Mouse (Mus musculus) kidney, embryonic 15.5 days (tissue): ENCODE data around the gene Klhl29. TPM values are rescaled to one million over a fixed set of nuclear protein-coding genes. Genes with fewer than 3 reads are reported as not detected.

Experiments
- ATAC-seq: fragments of 200-750 bp; cut with Nextera tagmentation; replicated peaks from 2 replicates; pipeline ENCODE4 v1.8.0; 2017; ENCODE audit warnings: moderate TSS enrichment; ENCODE audit not compliant: low FRiP score
- H3K27ac ChIP-seq: fragments of 300-500 bp; sonication (generic); 2 replicates; pipeline ENCODE4 v1.5.1; 2015; ENCODE audit warnings: mild to moderate bottlenecking, inconsistent platforms
- H3K27me3 ChIP-seq: fragments of 300-500 bp; sonication (generic); 2 replicates; pipeline ENCODE4 v1.6.1; 2015; ENCODE audit warnings: inconsistent platforms
- H3K36me3 ChIP-seq: fragments of 300-500 bp; sonication (generic); 2 replicates; pipeline ENCODE4 v1.6.1; 2015; ENCODE audit warnings: inconsistent platforms
- H3K4me1 ChIP-seq: fragments of 300-500 bp; sonication (generic); 2 replicates; pipeline ENCODE4 v1.6.1; 2015; ENCODE audit warnings: inconsistent platforms
- H3K4me2 ChIP-seq: fragments of 300-500 bp; sonication (generic); 2 replicates; pipeline ENCODE4 v1.6.1; 2015; ENCODE audit warnings: moderate library complexity, mild to moderate bottlenecking, inconsistent platforms
- H3K4me3 ChIP-seq: fragments of 300-500 bp; sonication (generic); replicated peaks from 2 replicates; pipeline ENCODE4 v1.5.1; 2015; ENCODE audit warnings: mild to moderate bottlenecking, inconsistent platforms
- H3K9ac ChIP-seq: fragments of 300-500 bp; sonication (generic); 2 replicates; pipeline ENCODE4 v1.6.1; 2015; ENCODE audit warnings: mild to moderate bottlenecking, inconsistent platforms
- H3K9me3 ChIP-seq: fragments of 300-500 bp; sonication (generic); replicated peaks from 2 replicates; pipeline ENCODE4 v1.6.1; 2016; ENCODE audit warnings: inconsistent platforms
- WGBS: fragments of 180-500 bp; shearing (Covaris S2); methylation state at CpG from one replicate; pipeline ENCODE4 v1.1.7; 2015; ENCODE audit warnings: mixed read lengths; 5-methylcytosine and 5-hydroxymethylcytosine counted together
- polyA plus RNA-seq: library from polyadenylated mRNA; unstranded; fragments of >200 nt; fragmentation: Nextera tagmentation; extraction: Ambion mirVana; gene quantifications from 2 replicates; pipeline ENCODE4 v1.2.1, GENCODE M21; 2015

The Klhl29 gene
- 0.64 and 0.80 TPM in 2 replicates for polyA plus RNA-seq

GRCm38 (mm10) chr12:5375616-5376461 is at the start of gene Klhl29:
TSS of gene Klhl29 (minus strand) at chr12:5375682.
- 2% methylated on average over 60 of the region's 66 CpGs for whole genome bisulfite sequencing
- 0 out of 2 replicates have a peak within 1 kb of the TSS, but pooled peaks have one; percentile 34 for H3K27ac ChIP-seq

GRCm38 (mm10) chr12:5425276-5425675 is 49.8 kb upstream of the Klhl29 start:
- Histone ChIP-seq H3K4me2 (no peak overlapping the region), H3K27me3 (no peaks in the 10 kb centered on the region), H3K27ac (no peak overlapping the region), H3K4me1 (no peaks in the 10 kb centered on the region), H3K4me3 (no peak overlapping the region), H3K9ac (no peak overlapping the region), H3K9me3 (no peaks in the 10 kb centered on the region), H3K36me3 (no peaks in the 10 kb centered on the region)
- WGBS = 68% methylated on average over 4 of the region's 4 CpGs
- no peak for ATAC-seq

More at GRCm38 (mm10) chr12:5375616-5376461, at the start of gene Klhl29:
- Histone ChIP-seq H3K27me3 (peaks cover 46% of the 10 kb centered on the region), H3K4me1 (peaks cover 21% of the 10 kb centered on the region), H3K9me3 (no peaks in the 10 kb centered on the region), H3K4me3 (peak within 1 kb of the TSS; percentile 65), H3K9ac (peak within 1 kb of the TSS; percentile 57), H3K36me3 (no peaks in the 10 kb centered on the region), H3K4me2 (peak within 1 kb of the TSS; percentile 94)
- peak; percentile 95 for ATAC-seq

- H3K4me2 ChIP-seq = no peak overlapping the region
- ATAC-seq = no peak
- no peak overlapping the region for H3K9ac ChIP-seq
- H3K4me1 ChIP-seq = peaks cover 5% of the 10 kb centered on the region
- no peak overlapping the region for H3K4me3 ChIP-seq
- WGBS = 42% methylated on average over 3 of the region's 3 CpGs
- no peaks in the 10 kb centered on the region for H3K36me3 ChIP-seq
- no peak overlapping the region for H3K27ac ChIP-seq
- H3K9me3 ChIP-seq = no peaks in the 10 kb centered on the region
- no peaks in the 10 kb centered on the region for H3K27me3 ChIP-seq
Observed at GRCm38 (mm10) chr12:5415806-5416205, 40.3 kb upstream of the Klhl29 start.

GRCm38 (mm10) chr12:5413976-5414375 is 38.5 kb upstream of the Klhl29 start:
- ATAC-seq = no peak
- H3K9me3 ChIP-seq = no peaks in the 10 kb centered on the region
- H3K36me3 ChIP-seq = no peaks in the 10 kb centered on the region
- no peak overlapping the region for H3K27ac ChIP-seq
- H3K9ac ChIP-seq = no peak overlapping the region
- H3K27me3 ChIP-seq = no peaks in the 10 kb centered on the region
- peaks cover 9% of the 10 kb centered on the region for H3K4me1 ChIP-seq
- no peak overlapping the region for H3K4me2 ChIP-seq
- no peak overlapping the region for H3K4me3 ChIP-seq

GRCm38 (mm10) chr12:5411761-5412537 is 36.5 kb upstream of the Klhl29 start:
- Histone ChIP-seq H3K36me3 (no peaks in the 10 kb centered on the region), H3K27ac (no peak overlapping the region), H3K4me1 (peaks cover 9% of the 10 kb centered on the region), H3K9ac (no peak overlapping the region), H3K4me3 (no peak overlapping the region), H3K9me3 (no peaks in the 10 kb centered on the region), H3K4me2 (no peak overlapping the region), H3K27me3 (no peaks in the 10 kb centered on the region)
- ATAC-seq = no peak
- 66% methylated on average over 13 of the region's 13 CpGs for WGBS

GRCm38 (mm10) chr12:5411346-5411745 is 35.9 kb upstream of the Klhl29 start:
- Histone ChIP-seq H3K36me3 (no peaks in the 10 kb centered on the region), H3K4me2 (no peak overlapping the region), H3K4me3 (no peak overlapping the region), H3K4me1 (peaks cover 5% of the 10 kb centered on the region), H3K27me3 (no peaks in the 10 kb centered on the region), H3K9me3 (no peaks in the 10 kb centered on the region), H3K9ac (no peak overlapping the region), H3K27ac (no peak overlapping the region)
- no peak for ATAC-seq
- 78% methylated on average over 4 of the region's 4 CpGs for WGBS

GRCm38 (mm10) chr12:5410391-5411115 is 35.1 kb upstream of the Klhl29 start:
- Histone ChIP-seq H3K27ac (no peak overlapping the region), H3K4me3 (0 out of 2 replicates have a peak overlapping the region, but pooled peaks have one; percentile 12)
- 6% methylated on average over 16 of the region's 16 CpGs for WGBS

GRCm38 (mm10) chr12:5407175-5407574 is 31.7 kb upstream of the Klhl29 start:
- 81% methylated on average over 8 of the region's 8 CpGs for WGBS
- Histone ChIP-seq H3K4me2 (no peak overlapping the region), H3K36me3 (no peaks in the 10 kb centered on the region), H3K4me3 (no peak overlapping the region), H3K27me3 (no peaks in the 10 kb centered on the region), H3K27ac (no peak overlapping the region), H3K4me1 (peaks cover 5% of the 10 kb centered on the region), H3K9ac (no peak overlapping the region), H3K9me3 (no peaks in the 10 kb centered on the region)
- no peak for ATAC-seq

More at GRCm38 (mm10) chr12:5410391-5411115, 35.1 kb upstream of the Klhl29 start:
- Histone ChIP-seq H3K4me1 (peaks cover 5% of the 10 kb centered on the region), H3K9me3 (no peaks in the 10 kb centered on the region), H3K27me3 (no peaks in the 10 kb centered on the region), H3K9ac (no peak overlapping the region), H3K36me3 (no peaks in the 10 kb centered on the region), H3K4me2 (peak overlapping the region; percentile 51)
- ATAC-seq = peak; percentile 92

- 25% methylated on average over 5 of the region's 5 CpGs for WGBS
- H3K4me1 ChIP-seq = no peaks in the 10 kb centered on the region
- H3K9ac ChIP-seq = no peak overlapping the region
- no peak overlapping the region for H3K4me2 ChIP-seq
- no peak for ATAC-seq
- H3K27ac ChIP-seq = no peak overlapping the region
- H3K9me3 ChIP-seq = no peaks in the 10 kb centered on the region
- H3K27me3 ChIP-seq = no peaks in the 10 kb centered on the region
- H3K4me3 ChIP-seq = no peak overlapping the region
- H3K36me3 ChIP-seq = no peaks in the 10 kb centered on the region
Observed at GRCm38 (mm10) chr12:5397423-5397822, 21.9 kb upstream of the Klhl29 start.

- WGBS = 44% methylated on average over 3 of the region's 3 CpGs
- ATAC-seq = no peak
Observed at GRCm38 (mm10) chr12:5395188-5395587, 19.7 kb upstream of the Klhl29 start.

GRCm38 (mm10) chr12:5387112-5387511 is 11.6 kb upstream of the Klhl29 start:
- no peaks in the 10 kb centered on the region for H3K9me3 ChIP-seq
- no peak overlapping the region for H3K9ac ChIP-seq
- H3K27ac ChIP-seq = no peak overlapping the region
- no peaks in the 10 kb centered on the region for H3K36me3 ChIP-seq
- H3K27me3 ChIP-seq = no peaks in the 10 kb centered on the region
- H3K4me1 ChIP-seq = no peaks in the 10 kb centered on the region
- 68% methylated on average over 1 of the region's 1 CpGs for WGBS
- H3K4me2 ChIP-seq = no peak overlapping the region
- ATAC-seq = no peak
- H3K4me3 ChIP-seq = no peak overlapping the region

More at GRCm38 (mm10) chr12:5395188-5395587, 19.7 kb upstream of the Klhl29 start:
- H3K9me3 ChIP-seq = no peaks in the 10 kb centered on the region
- H3K4me3 ChIP-seq = no peak overlapping the region
- no peaks in the 10 kb centered on the region for H3K27me3 ChIP-seq
- H3K4me1 ChIP-seq = no peaks in the 10 kb centered on the region
- no peaks in the 10 kb centered on the region for H3K36me3 ChIP-seq
- H3K4me2 ChIP-seq = no peak overlapping the region
- no peak overlapping the region for H3K9ac ChIP-seq
- no peak overlapping the region for H3K27ac ChIP-seq
